Mouse (Mus musculus): ENCODE data around the gene Klk10. TPM values are rescaled to one million over a fixed set of nuclear protein-coding genes. Genes with fewer than 3 reads are reported as not detected.

Klk10 gene
- polyA plus RNA-seq, 1 experiment from 2014 or later: 0.17 TPM

DNA sequence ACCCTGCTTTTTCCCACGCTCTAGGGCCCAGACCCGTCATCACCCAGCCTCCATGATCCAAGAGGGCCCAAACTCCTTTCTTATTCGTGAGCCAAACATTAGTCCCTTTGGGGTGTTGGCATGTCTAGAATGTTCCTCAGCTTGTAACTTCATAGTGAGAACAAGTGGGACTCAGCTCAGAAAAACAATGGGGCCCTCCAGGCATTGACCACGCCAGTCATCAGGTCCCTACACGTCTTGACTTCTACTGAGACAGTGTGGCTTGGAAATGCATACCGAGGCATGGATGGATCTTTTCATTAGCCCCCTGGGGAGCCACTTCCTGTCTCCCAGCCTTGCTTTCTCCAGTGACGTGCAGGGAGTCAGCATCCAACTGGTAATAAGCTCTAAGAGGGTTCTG, 19.0 kb downstream of the Klk10 start:
- H3K4me3 ChIP-seq (ENCODE audit: low read depth, low read length): no peak overlapping the region
- peaks cover 12% of the 10 kb centered on the region for H3K27me3 ChIP-seq (ENCODE audit: control insufficient read depth, insufficient read depth, low read length)
- ATAC-seq (replicated peaks; ENCODE audit: low FRiP score): no peak
- 82% methylated on average over 7 of the region's 7 CpGs for WGBS
- no peaks in the 10 kb centered on the region for H3K36me3 ChIP-seq (ENCODE audit: control insufficient read depth, insufficient read depth, low read length)
- no peak overlapping the region for H3K27ac ChIP-seq (ENCODE audit: low read depth, low read length)
- no peaks in the 10 kb centered on the region for H3K4me1 ChIP-seq (replicated peaks; ENCODE audit: control insufficient read depth, insufficient read depth, low read length)
- H3K9ac ChIP-seq (ENCODE audit: low read length): no peak overlapping the region
- no peak overlapping the region for H3K4me2 ChIP-seq (ENCODE audit: low read depth, low read length, severe bottlenecking)
- H3K9me3 ChIP-seq (ENCODE audit: control insufficient read depth, low read length): no peaks in the 10 kb centered on the region
- no peak for DNase-seq (ENCODE audit: low spot score)

DNA sequence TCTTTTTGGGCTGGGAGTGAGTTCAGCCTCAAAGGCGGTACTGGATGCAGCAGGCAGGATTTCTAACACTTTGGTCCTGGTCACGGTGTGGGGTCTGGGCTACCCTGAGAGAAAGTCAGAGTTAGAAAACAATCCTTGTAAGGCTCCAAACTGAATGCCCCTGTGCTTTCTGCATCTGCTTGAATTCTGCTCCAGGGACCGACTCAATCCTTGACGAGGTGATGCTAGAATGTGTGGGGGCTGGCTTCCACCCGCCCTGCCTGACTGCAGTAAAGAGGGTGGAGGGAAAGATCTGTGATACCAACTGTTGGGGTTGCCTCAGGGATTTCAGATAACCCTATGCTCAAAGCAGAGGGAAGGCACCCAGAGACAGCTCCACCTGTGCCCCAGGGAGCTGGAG, 30.2 kb downstream of the Klk10 start, which contains the start of gene Klk7:
Gene Klk7, plus strand, starts transcription at position 301 of the 400 bp plus-strand sequence.
- no peak within 1 kb of the TSS for H3K27ac ChIP-seq (ENCODE audit: low read depth, low read length)
- H3K27me3 ChIP-seq (ENCODE audit: control insufficient read depth, insufficient read depth, low read length): no peaks in the 10 kb centered on the region
- H3K4me2 ChIP-seq (ENCODE audit: low read depth, low read length, severe bottlenecking): no peak within 1 kb of the TSS
- no peak for DNase-seq (ENCODE audit: low spot score)
- 57% methylated on average over 5 of the region's 5 CpGs for WGBS
- no peak for ATAC-seq (replicated peaks; ENCODE audit: low FRiP score)
- no peak within 1 kb of the TSS for H3K9ac ChIP-seq (ENCODE audit: low read length)
- H3K4me3 ChIP-seq (ENCODE audit: low read depth, low read length): no peak within 1 kb of the TSS
- no peaks in the 10 kb centered on the region for H3K36me3 ChIP-seq (ENCODE audit: control insufficient read depth, insufficient read depth, low read length)
- H3K4me1 ChIP-seq (replicated peaks; ENCODE audit: control insufficient read depth, insufficient read depth, low read length): no peaks in the 10 kb centered on the region
- no peaks in the 10 kb centered on the region for H3K9me3 ChIP-seq (ENCODE audit: control insufficient read depth, low read length)

DNA sequence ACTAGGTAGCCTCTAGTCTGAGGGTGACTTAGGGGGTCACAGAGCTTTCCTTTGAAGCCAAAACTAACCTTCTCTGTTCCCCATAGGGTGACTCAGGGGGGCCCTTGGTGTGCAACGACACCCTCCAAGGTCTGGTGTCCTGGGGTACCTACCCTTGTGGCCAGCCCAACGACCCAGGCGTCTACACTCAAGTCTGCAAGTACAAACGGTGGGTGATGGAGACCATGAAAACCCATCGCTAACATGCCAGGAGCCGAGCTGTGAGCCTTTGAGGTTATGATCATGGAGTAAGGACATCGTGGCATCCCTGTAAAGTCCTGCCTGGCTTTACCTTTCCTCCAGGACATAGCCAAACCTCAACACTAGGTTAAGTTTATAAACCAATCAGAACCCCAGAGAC, 34.4 kb downstream of the Klk10 start:
- no peak overlapping the region for H3K9ac ChIP-seq (ENCODE audit: low read length)
- WGBS: 89% methylated on average over 7 of the region's 7 CpGs
- no peaks in the 10 kb centered on the region for H3K4me1 ChIP-seq (replicated peaks; ENCODE audit: control insufficient read depth, insufficient read depth, low read length)
- ATAC-seq (replicated peaks; ENCODE audit: low FRiP score): no peak
- H3K27me3 ChIP-seq (ENCODE audit: control insufficient read depth, insufficient read depth, low read length): no peaks in the 10 kb centered on the region
- no peak overlapping the region for H3K4me2 ChIP-seq (ENCODE audit: low read depth, low read length, severe bottlenecking)
- no peaks in the 10 kb centered on the region for H3K36me3 ChIP-seq (ENCODE audit: control insufficient read depth, insufficient read depth, low read length)
- H3K9me3 ChIP-seq (ENCODE audit: control insufficient read depth, low read length): no peaks in the 10 kb centered on the region
- DNase-seq (ENCODE audit: low spot score): no peak
- H3K27ac ChIP-seq (ENCODE audit: low read depth, low read length): no peak overlapping the region
- H3K4me3 ChIP-seq (ENCODE audit: low read depth, low read length): no peak overlapping the region

DNA sequence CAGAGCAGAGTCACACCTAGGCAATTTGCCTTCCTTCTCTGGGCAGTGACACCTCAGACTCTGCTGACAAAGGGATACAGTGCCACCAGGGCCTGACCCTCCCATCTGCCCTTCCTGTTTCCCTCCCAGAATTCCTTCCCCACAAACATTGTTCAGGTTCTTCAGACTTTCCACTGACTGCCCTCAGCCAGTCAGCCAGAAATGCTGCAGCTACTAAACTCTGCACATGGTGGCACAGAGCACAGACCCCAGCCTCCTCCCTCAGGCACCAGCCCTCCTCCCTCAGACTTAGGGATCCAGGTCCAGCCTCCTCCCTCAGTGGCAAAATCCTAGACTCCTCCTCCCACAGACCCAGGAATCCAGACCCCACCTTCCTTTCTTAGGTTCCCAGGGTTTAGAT, 35.9 kb downstream of the Klk10 start:
- Histone ChIP-seq H3K4me2 (ENCODE audit: low read depth, low read length, severe bottlenecking) (no peak overlapping the region), H3K4me1 (replicated peaks; ENCODE audit: control insufficient read depth, insufficient read depth, low read length) (no peaks in the 10 kb centered on the region), H3K27ac (ENCODE audit: low read depth, low read length) (no peak overlapping the region), H3K36me3 (ENCODE audit: control insufficient read depth, insufficient read depth, low read length) (no peaks in the 10 kb centered on the region), H3K4me3 (ENCODE audit: low read depth, low read length) (no peak overlapping the region), H3K9ac (ENCODE audit: low read length) (no peak overlapping the region), H3K9me3 (ENCODE audit: control insufficient read depth, low read length) (no peaks in the 10 kb centered on the region), H3K27me3 (ENCODE audit: control insufficient read depth, insufficient read depth, low read length) (no peaks in the 10 kb centered on the region)
- ATAC-seq (replicated peaks; ENCODE audit: low FRiP score) (no peak), DNase-seq (ENCODE audit: low spot score) (no peak)

DNA sequence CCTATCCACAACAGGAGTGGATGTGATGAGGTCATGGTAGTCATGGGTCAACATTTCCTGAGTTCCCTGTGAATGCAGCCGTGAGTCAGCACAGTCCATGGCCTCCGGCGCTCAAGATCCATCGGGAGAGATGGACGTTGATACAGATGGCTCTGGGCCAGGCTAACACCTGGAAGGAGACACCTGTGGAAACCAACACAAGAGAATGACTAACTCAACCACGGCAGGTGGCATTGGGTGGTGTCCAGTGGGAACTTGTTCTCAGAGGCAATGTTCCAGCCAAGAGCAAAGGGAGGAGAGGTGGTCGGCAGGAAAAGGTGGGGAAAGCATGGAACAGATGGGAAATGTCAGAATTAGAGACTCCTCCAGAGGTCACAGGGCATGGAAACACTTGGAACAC, 40.7 kb downstream of the Klk10 start:
- no peak for ATAC-seq (replicated peaks; ENCODE audit: low FRiP score)
- DNase-seq (ENCODE audit: low spot score): no peak
- 91% methylated on average over 7 of the region's 7 CpGs for WGBS
- Histone ChIP-seq H3K36me3 (ENCODE audit: control insufficient read depth, insufficient read depth, low read length) (no peaks in the 10 kb centered on the region), H3K4me3 (ENCODE audit: low read depth, low read length) (no peak overlapping the region), H3K4me2 (ENCODE audit: low read depth, low read length, severe bottlenecking) (no peak overlapping the region), H3K9me3 (ENCODE audit: control insufficient read depth, low read length) (no peaks in the 10 kb centered on the region), H3K27me3 (ENCODE audit: control insufficient read depth, insufficient read depth, low read length) (no peaks in the 10 kb centered on the region), H3K9ac (ENCODE audit: low read length) (no peak overlapping the region), H3K4me1 (replicated peaks; ENCODE audit: control insufficient read depth, insufficient read depth, low read length) (no peaks in the 10 kb centered on the region), H3K27ac (ENCODE audit: low read depth, low read length) (no peak overlapping the region)

DNA sequence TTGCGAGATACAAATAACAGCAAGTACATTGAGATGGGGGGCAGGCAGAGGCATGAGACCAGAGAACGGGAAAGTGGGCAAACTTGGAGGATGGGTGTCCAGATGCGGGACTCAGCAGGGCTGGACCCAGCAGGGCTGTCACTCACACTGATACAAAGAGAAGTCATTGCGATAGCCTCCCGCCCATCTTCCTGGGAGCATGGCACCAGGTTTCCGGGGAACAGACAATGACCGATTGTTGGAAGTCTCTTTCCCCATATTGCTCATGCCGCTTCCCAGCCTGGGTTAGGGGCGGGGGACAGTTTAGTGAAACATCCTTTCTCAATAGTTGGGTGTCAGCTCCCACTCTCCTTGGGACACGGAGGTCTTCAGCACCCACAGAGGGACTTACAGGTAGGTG, 43.4 kb downstream of the Klk10 start, which contains the start of gene Klk6:
Gene Klk6, plus strand, starts transcription at position 301 of the 400 bp plus-strand sequence.
- no peaks in the 10 kb centered on the region for H3K9me3 ChIP-seq (ENCODE audit: control insufficient read depth, low read length)
- DNase-seq (ENCODE audit: low spot score): no peak
- H3K4me2 ChIP-seq (ENCODE audit: low read depth, low read length, severe bottlenecking): no peak within 1 kb of the TSS
- ATAC-seq (replicated peaks; ENCODE audit: low FRiP score): no peak
- WGBS: 77% methylated on average over 10 of the region's 10 CpGs
- H3K27ac ChIP-seq (ENCODE audit: low read depth, low read length): no peak within 1 kb of the TSS
- H3K27me3 ChIP-seq (ENCODE audit: control insufficient read depth, insufficient read depth, low read length): no peaks in the 10 kb centered on the region
- no peak within 1 kb of the TSS for H3K9ac ChIP-seq (ENCODE audit: low read length)
- H3K4me1 ChIP-seq (replicated peaks; ENCODE audit: control insufficient read depth, insufficient read depth, low read length): no peaks in the 10 kb centered on the region
- H3K4me3 ChIP-seq (ENCODE audit: low read depth, low read length): no peak within 1 kb of the TSS
- no peaks in the 10 kb centered on the region for H3K36me3 ChIP-seq (ENCODE audit: control insufficient read depth, insufficient read depth, low read length)

DNA sequence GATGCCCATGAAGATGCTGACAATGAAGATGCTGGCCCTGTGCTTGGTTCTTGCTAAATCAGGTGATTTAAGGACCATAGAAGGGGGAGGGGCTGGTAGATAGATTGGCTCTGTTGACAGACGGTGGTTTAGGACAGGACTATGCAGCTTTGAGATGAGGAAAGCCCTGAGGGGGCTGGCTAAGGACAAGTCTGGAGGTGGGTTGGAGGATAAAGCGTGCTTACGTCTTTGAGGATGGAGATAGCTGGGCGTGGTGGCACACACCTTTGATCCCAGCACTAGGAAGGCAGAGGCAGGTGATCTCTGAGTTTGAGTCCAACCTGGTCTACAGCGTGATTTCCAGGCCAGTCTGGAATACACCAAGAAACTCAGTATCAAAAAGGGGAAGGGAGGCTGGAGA, 45.2 kb downstream of the Klk10 start:
- H3K4me3 ChIP-seq (ENCODE audit: low read depth, low read length): no peak overlapping the region
- no peak for DNase-seq (ENCODE audit: low spot score)
- H3K9ac ChIP-seq (ENCODE audit: low read length): no peak overlapping the region
- WGBS: 87% methylated on average over 5 of the region's 5 CpGs
- no peaks in the 10 kb centered on the region for H3K9me3 ChIP-seq (ENCODE audit: control insufficient read depth, low read length)
- no peak overlapping the region for H3K4me2 ChIP-seq (ENCODE audit: low read depth, low read length, severe bottlenecking)
- H3K4me1 ChIP-seq (replicated peaks; ENCODE audit: control insufficient read depth, insufficient read depth, low read length): no peaks in the 10 kb centered on the region
- H3K27ac ChIP-seq (ENCODE audit: low read depth, low read length): no peak overlapping the region
- no peaks in the 10 kb centered on the region for H3K36me3 ChIP-seq (ENCODE audit: control insufficient read depth, insufficient read depth, low read length)
- no peaks in the 10 kb centered on the region for H3K27me3 ChIP-seq (ENCODE audit: control insufficient read depth, insufficient read depth, low read length)
- no peak for ATAC-seq (replicated peaks; ENCODE audit: low FRiP score)

DNA sequence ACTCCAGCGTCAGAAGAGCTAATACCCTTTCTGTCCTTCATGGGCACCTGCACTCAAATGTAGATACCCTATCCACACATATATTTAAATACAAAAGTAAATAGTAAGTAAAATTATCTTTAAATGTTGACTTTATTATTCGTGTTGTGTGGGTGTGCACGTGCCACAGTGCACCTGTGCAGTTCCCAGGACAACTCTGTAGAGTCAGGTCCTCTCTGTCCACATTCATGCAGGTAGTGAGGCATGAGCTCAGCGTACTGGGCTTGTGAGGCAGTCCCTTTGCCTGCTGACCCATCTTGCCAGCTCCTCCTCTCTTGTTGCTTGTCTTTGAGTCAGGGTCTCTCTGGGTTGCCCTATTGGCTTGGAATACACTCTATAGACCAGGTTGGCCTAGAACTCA, 46.9 kb downstream of the Klk10 start:
- Histone ChIP-seq H3K4me2 (ENCODE audit: low read depth, low read length, severe bottlenecking) (no peak overlapping the region), H3K9ac (ENCODE audit: low read length) (no peak overlapping the region), H3K4me3 (ENCODE audit: low read depth, low read length) (no peak overlapping the region), H3K4me1 (replicated peaks; ENCODE audit: control insufficient read depth, insufficient read depth, low read length) (no peaks in the 10 kb centered on the region), H3K36me3 (ENCODE audit: control insufficient read depth, insufficient read depth, low read length) (no peaks in the 10 kb centered on the region), H3K27ac (ENCODE audit: low read depth, low read length) (no peak overlapping the region), H3K27me3 (ENCODE audit: control insufficient read depth, insufficient read depth, low read length) (no peaks in the 10 kb centered on the region), H3K9me3 (ENCODE audit: control insufficient read depth, low read length) (no peaks in the 10 kb centered on the region)
- WGBS: 84% methylated on average over 4 of the region's 4 CpGs
- ATAC-seq (replicated peaks; ENCODE audit: low FRiP score): no peak
- no peak for DNase-seq (ENCODE audit: low spot score)

DNA sequence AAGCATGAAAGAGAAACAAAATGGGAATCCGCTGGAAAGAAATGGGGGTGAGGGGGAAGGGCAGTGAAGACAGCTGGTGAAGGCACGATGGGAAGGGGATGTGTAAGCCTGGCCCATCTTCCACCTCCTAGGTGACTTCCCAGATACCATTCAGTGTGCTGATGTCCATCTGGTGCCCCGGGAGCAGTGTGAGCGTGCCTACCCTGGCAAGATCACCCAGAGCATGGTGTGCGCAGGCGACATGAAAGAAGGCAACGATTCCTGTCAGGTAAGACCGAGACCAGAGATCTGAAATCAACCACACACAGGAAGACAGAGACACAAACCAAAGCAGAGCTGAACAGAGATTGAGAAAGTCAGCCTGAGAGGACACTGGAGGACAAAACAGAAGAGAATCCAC, 48.2 kb downstream of the Klk10 start:
- Histone ChIP-seq H3K27ac (ENCODE audit: low read depth, low read length) (no peak overlapping the region), H3K9ac (ENCODE audit: low read length) (no peak overlapping the region), H3K27me3 (ENCODE audit: control insufficient read depth, insufficient read depth, low read length) (no peaks in the 10 kb centered on the region), H3K4me3 (ENCODE audit: low read depth, low read length) (no peak overlapping the region), H3K36me3 (ENCODE audit: control insufficient read depth, insufficient read depth, low read length) (no peaks in the 10 kb centered on the region), H3K4me1 (replicated peaks; ENCODE audit: control insufficient read depth, insufficient read depth, low read length) (no peaks in the 10 kb centered on the region), H3K9me3 (ENCODE audit: control insufficient read depth, low read length) (no peaks in the 10 kb centered on the region), H3K4me2 (ENCODE audit: low read depth, low read length, severe bottlenecking) (no peak overlapping the region)
- 88% methylated on average over 8 of the region's 8 CpGs for WGBS
- no peak for DNase-seq (ENCODE audit: low spot score)
- no peak for ATAC-seq (replicated peaks; ENCODE audit: low FRiP score)

All from forebrain, embryonic 11.5 days (tissue).